Mouse (Mus musculus): Measurements from ENCODE around the gene Nsf.

The Nsf gene

GRCm38 (mm10) chr11:103853284-103853920, 100.5 kb downstream of the Nsf start:
- in situ Hi-C loops (cut with MseI, MboI) = no loop called here

DNA sequence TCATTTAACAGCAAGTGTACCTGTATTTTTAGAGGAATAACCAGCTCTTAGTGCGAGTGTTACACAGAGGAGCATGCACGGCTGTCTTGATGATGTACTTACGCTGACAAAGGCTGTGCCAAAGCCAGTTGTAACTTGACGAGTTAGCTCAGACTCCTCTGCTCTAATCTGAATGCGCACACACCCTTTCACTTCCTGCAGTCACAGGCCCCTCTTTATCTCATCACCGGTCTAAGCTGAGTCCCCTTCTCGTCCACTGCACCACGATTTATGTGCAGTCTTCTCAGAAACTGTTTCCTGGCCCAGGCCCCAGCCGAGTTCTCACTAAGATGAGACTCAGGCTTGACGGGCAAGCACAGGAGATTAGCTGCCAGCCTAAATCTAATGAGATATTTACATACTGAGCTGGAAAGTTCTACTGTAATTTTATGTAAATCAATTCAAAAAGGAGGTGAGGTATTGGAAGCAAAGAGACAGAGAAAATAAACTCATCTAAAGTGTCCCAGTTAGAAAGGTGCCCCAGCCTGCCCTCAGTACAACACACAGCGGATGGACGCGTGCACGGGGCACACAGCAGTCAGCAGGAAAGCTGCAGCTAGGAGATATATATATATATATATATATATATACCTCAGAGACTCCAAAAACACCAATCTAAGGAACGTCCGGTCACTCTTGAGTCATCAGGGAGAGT, 101.1 kb downstream of the Nsf start:
- in situ Hi-C loops (cut with MseI, MboI) = no loop called here

DNA sequence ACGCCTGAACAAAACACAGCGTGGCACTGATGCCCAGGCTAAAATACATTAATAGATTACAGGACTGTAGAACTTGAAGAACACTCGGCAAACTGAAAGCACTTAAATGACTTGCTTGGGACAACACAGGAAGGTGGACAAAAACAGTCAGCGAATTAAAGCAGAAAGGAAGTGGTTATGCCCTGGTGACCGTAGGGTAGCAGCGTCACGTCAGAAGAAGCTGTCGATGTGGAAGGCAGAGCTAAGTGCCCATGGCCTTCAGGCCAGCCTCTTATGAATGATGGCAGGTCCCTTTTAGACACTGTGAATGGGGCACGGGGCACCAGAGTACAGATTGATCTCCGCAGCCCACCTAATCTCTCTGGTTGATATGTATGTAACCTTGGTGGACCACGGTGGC, 105.6 kb downstream of the Nsf start:
- in situ Hi-C loops (cut with MseI, MboI) = no loop called here

DNA sequence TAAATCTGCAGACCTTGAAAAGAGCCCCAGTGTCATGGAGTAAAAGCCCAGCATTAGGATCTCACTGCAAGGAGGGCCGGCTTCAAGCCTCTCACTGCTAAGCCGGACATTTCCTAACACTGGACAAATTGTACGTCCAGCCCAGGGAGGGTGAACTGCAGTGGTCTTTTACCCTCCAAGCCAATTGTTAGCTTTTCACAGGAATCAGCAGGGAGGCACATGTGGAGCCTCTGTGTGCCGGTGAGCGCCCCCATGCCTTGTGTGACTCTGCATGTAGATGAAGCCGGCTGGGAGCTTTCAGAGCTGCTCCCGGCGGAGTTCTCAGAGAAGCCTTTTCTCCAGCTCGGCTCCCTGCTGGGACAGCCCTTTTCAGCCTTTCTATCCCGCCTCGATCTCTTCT, 113.0 kb downstream of the Nsf start:
- in situ Hi-C loops (cut with MseI, MboI) = no loop called here

- in situ Hi-C loops (cut with MseI, MboI) = no loop called here
Observed at GRCm38 (mm10) chr11:103838955-103839354, 114.9 kb downstream of the Nsf start.

DNA sequence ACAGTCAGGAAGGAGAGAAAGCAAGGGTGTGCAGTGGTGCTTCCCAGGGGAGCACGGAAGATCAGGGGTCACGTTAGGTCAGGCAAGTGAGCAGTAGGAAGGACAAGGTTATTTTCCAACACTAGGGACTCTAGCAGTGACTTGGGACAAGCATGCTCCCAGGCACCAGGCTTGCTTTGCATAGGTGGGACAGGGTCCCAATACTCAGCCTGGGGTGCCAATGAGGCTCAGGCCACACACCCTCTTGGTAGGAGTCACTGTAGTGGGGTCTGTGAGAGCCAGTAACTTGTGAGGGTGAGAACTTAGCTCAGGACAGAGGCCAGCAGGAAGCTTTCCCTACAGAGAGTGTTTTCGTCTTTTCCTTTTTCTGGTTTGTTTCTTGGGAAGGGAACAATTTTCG, 121.5 kb downstream of the Nsf start:
- in situ Hi-C loops (cut with MseI, MboI) = no loop called here

DNA sequence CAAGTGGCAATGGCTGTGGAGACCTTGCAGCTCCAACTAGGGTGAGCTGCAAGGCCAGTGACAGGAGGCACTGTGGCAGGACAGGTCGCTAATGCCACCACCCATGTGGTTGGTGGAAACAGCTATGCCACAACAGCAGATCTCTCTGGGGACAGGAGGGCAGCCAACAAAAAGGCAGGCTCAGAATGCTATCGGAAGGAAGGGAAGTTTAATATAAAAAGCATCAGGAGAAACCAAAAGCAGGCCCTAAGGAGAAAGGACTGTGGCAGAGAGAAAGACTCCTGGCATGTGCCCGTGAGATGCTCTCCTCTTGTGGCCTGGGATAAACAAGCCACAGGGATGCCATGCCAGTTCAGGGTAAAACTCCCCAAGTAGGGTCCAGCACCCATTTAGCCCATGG, 122.1 kb downstream of the Nsf start:
- in situ Hi-C loops (cut with MseI, MboI) = no loop called here

DNA sequence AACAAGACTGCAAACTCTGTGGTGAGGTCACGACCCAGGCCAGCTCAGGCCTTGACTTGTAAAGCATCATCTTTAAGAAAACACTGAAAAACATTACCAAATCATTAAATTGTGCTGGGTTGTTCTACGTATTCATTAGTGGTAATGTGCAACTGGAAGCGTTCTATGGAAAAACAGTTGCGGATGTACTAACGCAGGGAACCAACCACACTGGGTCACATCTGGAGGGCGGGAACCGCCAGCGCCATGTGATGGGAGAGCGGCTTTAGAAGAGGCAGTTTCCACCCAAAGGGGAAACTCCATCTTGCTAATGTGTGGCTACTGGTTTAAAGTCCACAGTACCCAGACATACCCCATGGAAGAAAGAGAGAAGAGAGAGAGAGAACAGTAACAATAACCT, 123.4 kb downstream of the Nsf start:
- in situ Hi-C loops (cut with MseI, MboI) = no loop called here

GRCm38 (mm10) chr11:103829956-103830355, 123.9 kb downstream of the Nsf start:
- in situ Hi-C loops (cut with MseI, MboI) = no loop called here

DNA sequence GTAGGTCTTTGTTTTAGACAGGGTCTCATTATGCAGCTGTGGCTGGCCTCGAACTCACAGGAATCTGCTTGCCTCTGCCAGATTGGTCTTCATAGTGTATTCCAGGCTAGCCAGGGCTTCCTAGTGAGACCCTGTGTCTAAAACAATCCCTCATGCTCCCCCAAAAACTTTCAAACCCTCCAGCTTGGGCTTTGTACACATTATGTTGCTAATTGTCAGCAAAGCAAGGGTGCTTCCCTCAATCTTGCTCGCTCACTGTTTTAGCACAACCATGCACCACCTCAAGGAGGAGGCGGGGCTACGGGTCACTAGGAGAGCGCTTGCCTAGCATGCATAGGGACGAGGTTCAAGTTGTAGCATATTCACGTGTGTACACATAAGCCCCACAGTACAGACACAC, 125.0 kb downstream of the Nsf start:
- in situ Hi-C loops (cut with MseI, MboI) = no loop called here

DNA sequence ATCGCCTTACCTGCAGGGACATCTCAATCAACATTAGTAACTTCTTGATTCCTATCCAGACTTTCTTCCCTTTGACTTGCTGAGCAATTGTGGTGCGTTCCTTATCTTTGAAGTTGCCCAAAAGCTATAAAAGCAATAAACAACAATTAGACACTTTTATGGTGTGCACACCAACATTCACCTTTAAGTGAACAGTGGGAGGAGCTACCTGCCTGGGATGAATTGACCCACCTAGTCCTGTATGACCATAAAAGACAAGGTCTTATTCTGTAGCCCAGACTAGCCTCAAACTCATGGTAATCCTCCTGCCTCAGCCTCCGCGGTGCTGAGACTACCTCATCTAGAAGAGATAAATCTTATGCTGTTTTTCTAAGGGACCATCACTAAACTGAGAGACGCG, 126.7 kb downstream of the Nsf start:
- in situ Hi-C loops (cut with MseI, MboI) = no loop called here

GRCm38 (mm10) chr11:103816719-103817118, 137.1 kb downstream of the Nsf start:
- in situ Hi-C loops (cut with MseI, MboI) = no loop called here

DNA sequence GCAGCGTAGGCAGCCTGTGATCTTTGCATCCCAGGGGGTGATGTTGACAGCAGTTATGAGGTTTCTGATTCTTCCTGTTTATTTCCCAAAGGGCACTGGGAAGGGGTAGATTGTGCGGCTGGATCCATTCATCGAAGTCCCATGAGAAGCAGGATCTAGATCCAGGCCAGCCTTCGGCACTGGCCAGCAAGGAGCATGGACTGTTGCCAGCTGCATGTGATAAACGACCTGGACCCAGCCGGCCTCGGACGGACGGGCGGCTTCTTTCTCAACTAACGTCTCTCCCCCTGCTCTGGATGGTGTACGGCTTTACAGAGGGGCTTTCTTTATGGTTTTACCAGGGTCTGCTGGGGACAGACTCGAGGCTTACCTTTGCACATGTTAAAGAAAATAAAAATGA, 137.9 kb downstream of the Nsf start:
- in situ Hi-C loops (cut with MseI, MboI) = no loop called here

- in situ Hi-C loops (cut with MseI, MboI) = no loop called here
Observed at GRCm38 (mm10) chr11:103814808-103815207, 139.0 kb downstream of the Nsf start.

DNA sequence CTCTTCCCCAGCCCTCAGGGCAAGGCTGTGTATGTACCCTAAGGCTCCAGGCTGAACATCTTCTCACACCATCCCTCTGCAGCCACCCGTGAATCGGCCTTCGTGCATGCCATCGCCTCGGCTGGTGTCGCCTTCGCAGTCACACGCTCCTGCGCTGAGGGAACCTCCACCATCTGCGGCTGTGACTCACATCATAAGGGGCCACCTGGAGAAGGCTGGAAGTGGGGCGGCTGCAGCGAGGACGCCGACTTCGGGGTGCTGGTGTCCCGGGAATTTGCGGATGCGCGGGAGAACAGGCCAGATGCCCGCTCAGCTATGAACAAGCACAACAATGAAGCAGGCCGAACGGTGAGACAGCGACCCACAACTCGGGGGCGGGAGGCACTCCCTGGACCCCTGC, 142.6 kb downstream of the Nsf start:
- in situ Hi-C loops (cut with MseI, MboI) = no loop called here

- in situ Hi-C loops (cut with MseI, MboI) = no loop called here
Observed at GRCm38 (mm10) chr11:103810631-103811030, 143.2 kb downstream of the Nsf start.

DNA sequence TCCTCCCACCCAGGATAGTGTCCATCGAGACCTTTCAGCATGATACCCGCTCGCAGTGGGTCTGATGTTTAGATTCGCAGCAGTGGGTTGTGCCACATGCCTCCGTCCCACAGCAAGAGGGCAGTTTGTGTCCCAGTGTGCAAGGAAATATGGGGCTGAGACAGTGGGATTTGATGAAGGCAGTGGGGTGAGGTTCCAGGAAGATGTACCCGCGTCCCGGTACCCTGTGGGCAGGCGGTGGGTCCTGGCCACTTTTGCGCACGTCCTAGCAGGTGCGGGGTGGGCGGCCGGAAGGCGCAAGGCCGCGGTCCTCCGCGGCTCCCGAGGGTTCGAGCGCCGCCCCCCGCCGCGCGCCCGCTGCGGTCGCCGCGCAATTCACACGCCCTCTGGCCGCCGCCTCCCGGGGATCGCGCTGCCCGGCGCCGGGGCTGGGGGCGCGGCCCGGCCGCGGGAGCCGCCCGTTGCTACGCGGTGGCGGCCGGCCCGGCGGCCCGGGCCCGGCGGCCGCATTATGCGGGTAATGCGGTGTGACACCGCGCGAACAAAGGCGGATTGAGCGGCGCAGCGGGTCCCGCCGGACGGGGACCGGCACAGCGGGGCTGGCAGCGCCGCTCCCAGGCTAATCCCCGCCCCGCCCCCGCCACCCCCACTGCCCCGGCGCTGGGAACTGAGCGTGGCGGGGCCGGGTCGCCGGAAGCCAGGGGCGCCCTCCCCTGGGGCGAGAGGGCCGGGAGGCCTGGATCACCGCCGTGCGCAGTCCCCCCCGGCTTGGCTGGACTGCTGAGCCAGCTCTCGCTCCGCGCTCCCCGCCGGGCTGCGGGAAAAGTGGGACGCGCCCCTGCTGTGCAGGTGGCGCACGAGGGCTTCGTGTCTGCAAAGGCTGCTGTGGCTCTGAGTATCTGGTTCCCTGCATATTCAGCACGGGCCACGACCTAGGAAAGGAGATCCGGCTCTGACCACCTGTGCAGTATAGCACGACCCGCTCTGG, 144.0 kb downstream of the Nsf start:
- in situ Hi-C loops (cut with MseI, MboI) = no loop called here

DNA sequence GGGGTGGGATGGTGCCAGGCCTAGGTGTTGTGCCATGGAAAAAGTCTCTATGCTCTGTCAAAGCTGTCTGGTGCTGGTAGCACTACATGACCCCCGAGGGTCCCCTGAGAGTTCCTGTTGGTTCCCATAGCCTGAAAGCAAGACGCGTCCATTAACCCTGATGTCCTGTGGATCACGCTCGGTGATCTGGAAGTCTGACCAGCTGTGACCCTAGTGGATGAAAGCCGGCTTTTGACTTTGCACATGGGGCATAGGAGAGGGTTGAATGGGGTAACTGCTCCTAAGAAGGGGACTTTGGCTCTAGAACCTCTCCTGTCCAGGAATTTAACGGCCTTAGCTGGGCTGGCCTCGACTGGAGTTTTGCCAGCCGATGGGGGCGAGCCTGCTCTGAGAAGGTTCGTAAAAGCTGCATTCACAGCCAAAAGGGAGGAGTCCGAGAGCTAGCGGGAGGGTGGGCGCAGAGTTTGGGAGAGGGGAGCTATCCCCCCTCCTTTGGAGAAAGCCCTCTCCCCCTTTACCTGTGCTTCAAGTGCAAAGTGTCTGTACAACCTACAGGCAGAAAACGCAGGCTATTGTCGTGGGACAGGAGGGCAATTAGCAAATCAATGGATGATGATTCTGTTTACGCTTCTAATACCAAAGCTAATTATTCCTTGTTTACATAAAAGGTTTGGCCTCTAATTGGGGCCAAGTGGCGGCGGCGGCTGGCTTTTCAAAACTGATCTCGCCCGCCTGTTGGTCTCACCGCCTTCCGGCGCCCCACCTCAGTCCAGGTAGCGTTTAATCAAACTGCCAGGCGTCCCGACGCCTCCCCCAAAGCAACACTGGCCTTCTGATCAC, 144.9 kb downstream of the Nsf start:
- in situ Hi-C loops (cut with MseI, MboI) = no loop called here

DNA sequence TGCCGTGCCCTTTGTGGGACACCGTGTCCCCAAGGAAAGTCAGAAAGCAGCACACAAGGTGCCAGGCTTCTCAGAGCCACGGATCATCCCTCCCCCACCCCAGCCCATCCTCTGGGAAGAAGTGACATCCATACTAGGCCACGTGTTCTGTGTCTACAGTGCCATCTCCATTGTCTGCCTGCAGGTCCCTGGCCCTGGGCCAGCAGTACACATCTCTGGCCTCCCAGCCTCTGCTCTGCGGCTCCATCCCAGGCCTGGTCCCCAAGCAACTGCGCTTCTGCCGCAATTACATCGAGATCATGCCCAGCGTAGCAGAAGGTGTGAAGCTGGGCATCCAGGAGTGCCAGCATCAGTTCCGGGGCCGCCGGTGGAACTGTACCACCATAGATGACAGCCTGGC, 145.9 kb downstream of the Nsf start:
- in situ Hi-C loops (cut with MseI, MboI) = no loop called here

DNA sequence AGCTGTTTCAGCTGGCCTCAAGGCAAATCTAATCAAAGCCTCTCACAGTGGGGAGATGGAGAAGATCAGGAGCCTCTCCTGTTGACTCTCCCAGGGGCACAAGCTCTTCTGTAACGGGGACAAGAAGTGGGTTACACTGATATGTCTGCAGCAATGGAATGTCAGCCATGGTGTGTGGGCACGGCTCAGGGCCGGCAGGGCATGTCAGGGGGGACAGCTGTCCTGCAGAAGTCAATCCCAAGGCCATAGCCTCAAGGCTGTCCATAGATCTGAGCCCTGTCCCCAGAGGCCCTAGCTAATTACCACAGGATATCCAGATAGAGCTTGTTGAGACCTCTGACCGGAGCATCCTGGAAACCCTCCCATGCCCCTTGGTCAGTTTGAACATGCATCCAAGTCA, 149.1 kb downstream of the Nsf start:
- in situ Hi-C loops (cut with MseI, MboI) = no loop called here

- in situ Hi-C loops (cut with MseI, MboI) = no loop called here
Observed at GRCm38 (mm10) chr11:103804126-103804525, 149.7 kb downstream of the Nsf start.

DNA sequence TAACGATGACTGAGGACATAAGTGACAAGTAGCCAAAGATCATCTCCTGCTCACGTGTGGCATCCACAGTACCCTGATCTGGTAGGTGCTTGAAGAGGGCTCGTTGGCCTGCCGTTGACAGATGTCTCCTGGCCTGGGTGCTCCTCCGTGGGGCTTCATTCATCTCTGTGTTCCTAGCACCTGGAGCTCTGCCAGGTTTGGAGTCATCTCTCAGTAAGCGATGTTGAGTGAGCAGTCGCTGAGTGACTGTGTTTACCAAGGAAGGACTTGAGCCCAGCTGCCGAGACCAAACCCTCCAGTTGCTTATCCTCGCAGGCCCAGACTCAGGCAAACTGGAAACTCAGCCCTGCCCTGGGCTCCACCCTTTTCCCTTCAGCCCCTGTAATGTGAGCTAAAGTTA, 152.7 kb downstream of the Nsf start:
- in situ Hi-C loops (cut with MseI, MboI) = no loop called here

Measured in mouse trophoblast stem cell (cell line).